Mouse (Mus musculus): Measurements from ENCODE around the gene Tbc1d23. TPM values are rescaled to one million over a fixed set of nuclear protein-coding genes. Genes with fewer than 3 reads are reported as not detected.
A peak's percentile ranks its signal among the peaks of the same experiment; 100 is the strongest.
"Not testable (repeated sequence)": the region's sequence is repeated elsewhere in the genome, so short reads cannot be mapped to it uniquely, and the experiment has no call there.

Tbc1d23 gene
- polyA plus RNA-seq, 1 experiment from 2014 or later = 30.0 TPM

DNA sequence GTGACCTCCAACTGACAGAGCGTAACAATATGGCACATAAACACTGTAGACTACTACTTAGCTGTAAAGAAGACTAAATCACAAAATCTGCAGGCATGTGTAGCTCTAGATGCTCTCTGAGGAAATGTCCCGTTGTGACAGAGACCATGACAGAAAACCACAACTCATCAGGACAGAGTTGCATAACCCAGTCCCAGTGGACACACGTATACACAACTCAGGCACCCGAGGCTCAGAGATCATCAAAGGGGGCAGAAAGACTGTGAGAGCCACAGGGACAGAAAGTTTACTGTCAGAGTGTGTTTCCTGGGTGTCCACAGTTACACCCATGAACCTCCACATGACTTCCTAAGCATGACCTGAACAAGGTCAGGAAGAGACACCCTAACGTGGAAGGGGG lies 34.7 kb downstream of the Tbc1d23 start:
- Histone ChIP-seq H3K4me1 (no peaks in the 10 kb centered on the region), H3K27ac (replicated peaks) (no peak overlapping the region), H3K9ac (replicated peaks) (no peak overlapping the region), H3K4me3 (no peak overlapping the region), H3K9me3 (no peaks in the 10 kb centered on the region), H3K4me2 (replicated peaks) (no peak overlapping the region), H3K36me3 (peaks cover 25% of the 10 kb centered on the region), H3K27me3 (no peaks in the 10 kb centered on the region)
- no peak for ATAC-seq (ENCODE audit: low FRiP score, low read depth)
- WGBS = 84% methylated on average over 5 of the region's 5 CpGs

- Histone ChIP-seq H3K27me3 (no peaks in the 10 kb centered on the region), H3K9ac (replicated peaks) (no peak overlapping the region), H3K9me3 (no peaks in the 10 kb centered on the region), H3K36me3 (peaks cover 23% of the 10 kb centered on the region), H3K4me1 (no peaks in the 10 kb centered on the region), H3K4me2 (replicated peaks) (no peak overlapping the region), H3K4me3 (no peak overlapping the region), H3K27ac (replicated peaks) (no peak overlapping the region)
- WGBS = 89% methylated on average over 14 of the region's 14 CpGs
- 0 out of 2 replicates have a peak, but pooled peaks have one; percentile 23 for ATAC-seq (ENCODE audit: low FRiP score, low read depth)
Measured at GRCm38 (mm10) chr16:57191214-57191613, 40.1 kb downstream of the Tbc1d23 start.

GRCm38 (mm10) chr16:57190390-57190789 lies 40.9 kb downstream of the Tbc1d23 start:
- Histone ChIP-seq H3K27me3 (no peaks in the 10 kb centered on the region), H3K9ac (replicated peaks) (no peak overlapping the region), H3K36me3 (peaks cover 29% of the 10 kb centered on the region), H3K9me3 (no peaks in the 10 kb centered on the region), H3K27ac (replicated peaks) (no peak overlapping the region), H3K4me1 (no peaks in the 10 kb centered on the region), H3K4me3 (no peak overlapping the region), H3K4me2 (replicated peaks) (no peak overlapping the region)
- 93% methylated on average over 8 of the region's 8 CpGs for WGBS
- no peak for ATAC-seq (ENCODE audit: low FRiP score, low read depth)

GRCm38 (mm10) chr16:57189493-57189892 lies 41.8 kb downstream of the Tbc1d23 start:
- no peak overlapping the region for H3K27ac ChIP-seq (replicated peaks)
- H3K36me3 ChIP-seq = peaks cover 29% of the 10 kb centered on the region
- ATAC-seq (ENCODE audit: low FRiP score, low read depth) = no peak
- no peaks in the 10 kb centered on the region for H3K4me1 ChIP-seq
- no peak overlapping the region for H3K4me3 ChIP-seq
- H3K9ac ChIP-seq (replicated peaks) = no peak overlapping the region
- no peak overlapping the region for H3K4me2 ChIP-seq (replicated peaks)
- no peaks in the 10 kb centered on the region for H3K27me3 ChIP-seq
- H3K9me3 ChIP-seq = no peaks in the 10 kb centered on the region
- 97% methylated on average over 2 of the region's 2 CpGs for WGBS

DNA sequence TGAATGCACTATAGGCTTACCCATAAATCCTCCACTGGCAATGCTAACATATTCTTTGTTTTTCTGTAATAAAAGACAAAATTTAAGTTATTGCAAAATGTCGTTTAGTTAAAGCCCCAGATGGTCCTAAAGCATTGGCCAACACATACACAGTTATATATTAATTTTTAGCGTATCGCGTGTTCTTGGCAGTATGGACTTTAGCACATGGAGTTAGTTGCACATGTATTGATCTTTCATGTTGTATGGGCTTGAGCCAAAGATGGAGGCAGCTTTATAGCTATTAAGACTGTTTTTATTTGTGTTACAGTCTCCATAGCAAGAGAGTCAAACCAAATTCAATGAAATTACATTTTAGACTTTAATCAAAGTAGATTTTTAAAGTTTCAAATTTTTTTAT lies 44.7 kb downstream of the Tbc1d23 start:
- ATAC-seq (ENCODE audit: low FRiP score, low read depth) = no peak
- H3K9me3 ChIP-seq = no peaks in the 10 kb centered on the region
- peaks cover 46% of the 10 kb centered on the region for H3K36me3 ChIP-seq
- no peak overlapping the region for H3K4me2 ChIP-seq (replicated peaks)
- H3K27ac ChIP-seq (replicated peaks) = no peak overlapping the region
- no peaks in the 10 kb centered on the region for H3K4me1 ChIP-seq
- no peaks in the 10 kb centered on the region for H3K27me3 ChIP-seq
- WGBS = 97% methylated on average over 4 of the region's 4 CpGs
- H3K4me3 ChIP-seq = no peak overlapping the region
- no peak overlapping the region for H3K9ac ChIP-seq (replicated peaks)

DNA sequence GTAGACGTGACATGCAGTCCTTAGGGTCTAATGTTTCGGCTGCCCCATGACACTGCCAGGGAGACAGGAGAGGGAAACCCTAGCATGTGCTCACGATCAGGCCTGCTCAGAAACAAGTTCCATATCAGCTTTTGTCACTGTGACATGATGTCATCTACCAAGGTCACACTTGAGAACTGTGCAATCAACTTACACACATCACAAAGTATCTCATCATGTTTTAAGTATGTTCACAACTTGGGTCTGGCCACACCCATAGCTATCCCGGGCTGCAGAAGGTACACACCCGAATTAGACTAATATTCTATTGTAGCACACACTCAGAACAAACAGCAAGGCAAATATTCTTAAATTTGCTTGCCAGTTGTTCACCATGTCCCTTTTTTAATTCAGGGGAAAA lies 49.3 kb downstream of the Tbc1d23 start:
- H3K9ac ChIP-seq (replicated peaks) = no peak overlapping the region
- no peak overlapping the region for H3K4me3 ChIP-seq
- H3K27ac ChIP-seq (replicated peaks) = no peak overlapping the region
- H3K9me3 ChIP-seq = no peaks in the 10 kb centered on the region
- WGBS = 90% methylated on average over 5 of the region's 5 CpGs
- no peaks in the 10 kb centered on the region for H3K4me1 ChIP-seq
- no peaks in the 10 kb centered on the region for H3K27me3 ChIP-seq
- ATAC-seq (ENCODE audit: low FRiP score, low read depth) = no peak
- H3K36me3 ChIP-seq = peaks cover 46% of the 10 kb centered on the region
- H3K4me2 ChIP-seq (replicated peaks) = no peak overlapping the region

DNA sequence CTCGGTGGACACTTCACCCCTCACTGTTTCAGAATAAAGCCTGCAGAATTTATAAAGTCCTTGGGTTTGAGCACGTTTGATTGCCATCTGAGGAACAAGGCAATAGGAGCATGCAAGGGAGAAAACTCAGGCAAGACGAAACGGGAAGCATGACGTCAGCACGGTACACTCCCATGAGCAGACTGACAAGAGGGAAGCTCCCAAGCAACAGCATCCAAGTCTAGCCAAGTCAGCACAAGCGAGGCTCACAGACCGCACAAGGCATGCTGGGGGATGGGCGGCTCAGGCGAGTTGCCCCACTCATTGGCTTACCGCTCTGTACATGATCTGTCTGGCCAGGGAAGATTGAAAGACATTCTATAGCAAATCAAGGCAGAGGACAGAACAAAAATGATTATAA lies 50.1 kb downstream of the Tbc1d23 start:
- no peak overlapping the region for H3K27ac ChIP-seq (replicated peaks)
- WGBS = 85% methylated on average over 11 of the region's 11 CpGs
- peaks cover 50% of the 10 kb centered on the region for H3K36me3 ChIP-seq

GRCm38 (mm10) chr16:57177664-57178063 lies 53.6 kb downstream of the Tbc1d23 start:
- H3K9me3 ChIP-seq = no peaks in the 10 kb centered on the region
- H3K9ac ChIP-seq (replicated peaks) = no peak overlapping the region
- no peak overlapping the region for H3K4me3 ChIP-seq
- no peak overlapping the region for H3K27ac ChIP-seq (replicated peaks)
- H3K27me3 ChIP-seq = no peaks in the 10 kb centered on the region
- WGBS = 89% methylated on average over 10 of the region's 10 CpGs
- no peak overlapping the region for H3K4me2 ChIP-seq (replicated peaks)
- peaks cover 33% of the 10 kb centered on the region for H3K36me3 ChIP-seq
- H3K4me1 ChIP-seq = no peaks in the 10 kb centered on the region
- no peak for ATAC-seq (ENCODE audit: low FRiP score, low read depth)

More for the DNA sequence above, 50.1 kb downstream of the Tbc1d23 start:
- no peak for ATAC-seq (ENCODE audit: low FRiP score, low read depth)
- H3K4me1 ChIP-seq = no peaks in the 10 kb centered on the region
- no peaks in the 10 kb centered on the region for H3K27me3 ChIP-seq
- H3K4me2 ChIP-seq (replicated peaks) = no peak overlapping the region
- H3K4me3 ChIP-seq = no peak overlapping the region
- no peak overlapping the region for H3K9ac ChIP-seq (replicated peaks)
- H3K9me3 ChIP-seq = no peaks in the 10 kb centered on the region

GRCm38 (mm10) chr16:57177254-57177653 lies 54.0 kb downstream of the Tbc1d23 start:
- Histone ChIP-seq H3K4me2 (replicated peaks) (no peak overlapping the region), H3K9ac (replicated peaks) (no peak overlapping the region), H3K36me3 (peaks cover 33% of the 10 kb centered on the region), H3K4me1 (no peaks in the 10 kb centered on the region), H3K9me3 (no peaks in the 10 kb centered on the region), H3K27me3 (no peaks in the 10 kb centered on the region), H3K27ac (replicated peaks) (no peak overlapping the region), H3K4me3 (no peak overlapping the region)
- 76% methylated on average over 2 of the region's 2 CpGs for WGBS
- peak; percentile 60; the same call in 1 of the 2 replicates for ATAC-seq (ENCODE audit: low FRiP score, low read depth)

DNA sequence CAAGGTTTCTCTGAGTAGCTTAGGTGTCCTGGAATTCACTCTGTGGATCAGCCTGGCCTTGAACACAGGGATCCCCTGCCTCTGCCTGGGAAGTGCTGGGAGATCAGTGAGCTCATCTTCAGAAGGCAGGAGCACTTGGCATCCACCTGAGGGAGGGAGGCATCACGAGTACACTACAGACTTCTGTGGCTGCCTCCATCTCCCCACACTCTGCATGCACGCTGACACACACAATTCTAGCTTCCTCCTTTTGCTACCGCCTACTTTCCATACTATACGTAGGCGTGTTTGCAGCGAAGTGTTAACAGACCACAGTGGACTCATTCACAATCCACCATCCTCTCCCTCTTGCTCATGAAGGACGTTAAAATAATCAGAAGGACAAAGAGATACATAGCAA lies 55.0 kb downstream of the Tbc1d23 start:
- Histone ChIP-seq H3K4me1 (no peaks in the 10 kb centered on the region), H3K4me2 (replicated peaks) (no peak overlapping the region), H3K27ac (replicated peaks) (no peak overlapping the region), H3K27me3 (no peaks in the 10 kb centered on the region), H3K9me3 (no peaks in the 10 kb centered on the region), H3K9ac (replicated peaks) (no peak overlapping the region), H3K4me3 (no peak overlapping the region), H3K36me3 (peaks cover 23% of the 10 kb centered on the region)
- WGBS = 88% methylated on average over 7 of the region's 7 CpGs
- no peak for ATAC-seq (ENCODE audit: low FRiP score, low read depth)

DNA sequence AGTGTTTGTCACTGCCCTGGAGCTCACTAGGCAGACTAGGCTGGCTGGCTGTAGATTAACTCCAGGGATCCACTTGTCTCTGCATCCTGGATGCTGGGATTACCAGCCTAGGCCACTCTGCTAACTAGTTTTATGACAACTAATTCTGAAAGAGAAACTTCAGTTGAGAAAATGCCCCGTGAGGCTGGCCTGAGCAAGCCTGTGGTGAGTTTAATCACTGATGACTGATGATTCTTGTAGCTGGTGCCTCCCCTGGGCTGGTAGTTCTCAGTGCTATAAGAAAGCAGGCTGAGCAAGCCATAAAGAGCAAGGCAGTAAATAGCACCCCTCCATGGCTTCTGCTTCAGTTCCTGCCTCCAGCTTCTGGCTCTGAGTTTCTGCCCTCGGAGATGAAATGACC lies 55.6 kb downstream of the Tbc1d23 start:
- H3K9ac ChIP-seq (replicated peaks) = no peak overlapping the region

DNA sequence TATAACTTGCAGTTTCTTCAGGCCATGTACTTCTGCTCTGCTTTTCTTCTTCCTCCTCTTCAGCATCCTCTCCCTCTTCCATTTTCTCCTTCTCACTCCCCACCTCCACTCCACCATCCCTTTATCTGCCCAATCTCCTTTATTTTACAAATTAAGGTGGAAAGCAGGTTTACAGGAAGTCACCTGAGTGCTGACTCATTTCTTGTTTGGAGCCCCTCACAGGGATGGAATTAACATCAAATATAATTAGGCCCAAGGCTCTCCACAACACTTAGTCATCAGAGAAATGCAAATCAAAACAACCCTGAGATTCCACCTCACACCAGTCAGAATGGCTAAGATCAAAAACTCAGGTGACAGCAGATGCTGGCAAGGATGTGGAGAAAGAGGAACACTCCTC lies 56.8 kb downstream of the Tbc1d23 start:
- not testable (repeated sequence) for H3K4me1 ChIP-seq; ATAC-seq (ENCODE audit: low FRiP score, low read depth)
- H3K36me3 ChIP-seq = peaks cover 17% of the 10 kb centered on the region

More for the DNA sequence above, 55.6 kb downstream of the Tbc1d23 start:
- Histone ChIP-seq H3K4me1 (no peaks in the 10 kb centered on the region), H3K27ac (replicated peaks) (no peak overlapping the region), H3K4me3 (no peak overlapping the region), H3K4me2 (replicated peaks) (no peak overlapping the region), H3K36me3 (peaks cover 21% of the 10 kb centered on the region), H3K27me3 (no peaks in the 10 kb centered on the region), H3K9me3 (no peaks in the 10 kb centered on the region)
- no peak for ATAC-seq (ENCODE audit: low FRiP score, low read depth)
- WGBS = 76% methylated on average over 2 of the region's 2 CpGs

DNA sequence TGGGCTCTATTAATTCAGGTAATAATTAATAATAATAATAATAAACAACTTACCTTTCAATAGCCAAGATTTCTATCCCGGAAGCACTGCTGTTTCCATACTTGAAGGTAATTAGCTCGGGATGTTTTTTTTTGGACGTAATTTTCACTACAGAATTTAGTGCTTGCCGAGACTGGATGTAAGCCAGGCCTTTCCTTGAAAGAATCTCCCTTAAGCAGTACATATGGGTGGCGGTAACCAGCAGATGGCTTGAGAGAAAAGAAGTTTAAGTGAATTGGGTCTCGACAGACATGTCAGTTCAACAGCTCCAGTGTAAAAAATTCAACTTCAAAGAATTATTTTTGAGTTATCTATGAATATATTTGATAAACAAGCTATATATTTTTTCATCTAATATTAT lies 59.7 kb downstream of the Tbc1d23 start:
- no peaks in the 10 kb centered on the region for H3K27me3 ChIP-seq
- peaks cover 13% of the 10 kb centered on the region for H3K36me3 ChIP-seq
- WGBS = 90% methylated on average over 6 of the region's 6 CpGs
- no peaks in the 10 kb centered on the region for H3K9me3 ChIP-seq
- H3K4me2 ChIP-seq (replicated peaks) = no peak overlapping the region
- H3K27ac ChIP-seq (replicated peaks) = no peak overlapping the region
- ATAC-seq (ENCODE audit: low FRiP score, low read depth) = no peak
- no peak overlapping the region for H3K9ac ChIP-seq (replicated peaks)
- no peak overlapping the region for H3K4me3 ChIP-seq
- H3K4me1 ChIP-seq = peaks cover 7% of the 10 kb centered on the region

More for the DNA sequence above, 56.8 kb downstream of the Tbc1d23 start:
- H3K9me3 ChIP-seq; H3K4me3 ChIP-seq; H3K9ac ChIP-seq (replicated peaks); H3K4me2 ChIP-seq (replicated peaks); H3K27ac ChIP-seq (replicated peaks); H3K27me3 ChIP-seq: not testable (repeated sequence)
